Mouse (Mus musculus) erythroblast, embryonic 14.5 days (primary cell): Measurements from ENCODE around the gene Nepro. TPM values are rescaled to one million over a fixed set of nuclear protein-coding genes. Genes with fewer than 3 reads are reported as not detected.

Experiments
- H3K27me3 ChIP-seq: 2 replicates; pipeline ENCODE4 v1.6.1; 2012; ENCODE audit warnings: inconsistent platforms; ENCODE audit not compliant: control insufficient read depth
- H3K36me3 ChIP-seq: 2 replicates; pipeline ENCODE4 v1.6.1; 2012; ENCODE audit warnings: mild to moderate bottlenecking, inconsistent platforms; ENCODE audit not compliant: control insufficient read depth
- H3K4me1 ChIP-seq: 2 replicates; pipeline ENCODE4 v1.6.1; 2012; ENCODE audit warnings: inconsistent platforms; ENCODE audit not compliant: control insufficient read depth
- H3K4me3 ChIP-seq: replicated peaks from 2 replicates; pipeline ENCODE3; 2012; ENCODE audit warnings: moderate library complexity, mild to moderate bottlenecking, inconsistent platforms
- H3K9me3 ChIP-seq: 2 replicates; pipeline ENCODE4 v1.6.1; 2012; ENCODE audit warnings: low read length, inconsistent platforms, mixed read lengths; ENCODE audit not compliant: control insufficient read depth
- GATA1 ChIP-seq: IDR thresholded peaks from 2 replicates; pipeline ENCODE4 v1.6.1; 2012; ENCODE audit warnings: low read length, inconsistent platforms, mixed read lengths
- TAL1 ChIP-seq: IDR thresholded peaks from 3 replicates; pipeline ENCODE4 v1.6.1; 2012; ENCODE audit warnings: low read length, inconsistent platforms, mixed read lengths
- polyA plus RNA-seq: library from polyadenylated mRNA; stranded (reverse); fragments of >175 nt; gene quantifications from 2 replicates; pipeline ENCODE4 v1.2.3, GENCODE M21; 2012

The Nepro gene
- polyA plus RNA-seq, 1 experiment = 0.32 TPM

GRCm38 (mm10) chr16:44772577-44772976, 48.5 kb downstream of the Nepro start:
- no peaks in the 10 kb centered on the region for H3K27me3 ChIP-seq
- no peaks in the 10 kb centered on the region for H3K36me3 ChIP-seq
- H3K9me3 ChIP-seq = no peaks in the 10 kb centered on the region
- TF ChIP-seq GATA1 (no peak), TAL1 (no peak)
- no peak overlapping the region for H3K4me3 ChIP-seq
- peaks cover 3% of the 10 kb centered on the region; the same call in 1 of the 2 replicates for H3K4me1 ChIP-seq

- Histone ChIP-seq H3K27me3 (no peaks in the 10 kb centered on the region), H3K36me3 (no peaks in the 10 kb centered on the region), H3K9me3 (no peaks in the 10 kb centered on the region), H3K4me1 (peaks cover 5% of the 10 kb centered on the region), H3K4me3 (no peak overlapping the region)
- TF ChIP-seq GATA1 = no peak
- TF ChIP-seq TAL1 = no peak
These were observed 49.6 kb downstream of the Nepro start for GRCm38 (mm10) chr16:44773673-44774072.

GRCm38 (mm10) chr16:44774201-44774600, 50.1 kb downstream of the Nepro start:
- Histone ChIP-seq H3K9me3 (no peaks in the 10 kb centered on the region), H3K27me3 (no peaks in the 10 kb centered on the region), H3K36me3 (no peaks in the 10 kb centered on the region), H3K4me1 (peaks cover 9% of the 10 kb centered on the region), H3K4me3 (no peak overlapping the region)
- no peak for TF ChIP-seq TAL1
- TF ChIP-seq GATA1 = no peak

- TF ChIP-seq TAL1 = no peak
- 0 out of 2 replicates have a peak, but pooled peaks have one; percentile 15 for TF ChIP-seq GATA1
- H3K27me3 ChIP-seq = no peaks in the 10 kb centered on the region
- peaks cover 11% of the 10 kb centered on the region for H3K4me1 ChIP-seq
- no peaks in the 10 kb centered on the region for H3K36me3 ChIP-seq
- no peaks in the 10 kb centered on the region for H3K9me3 ChIP-seq
- peak overlapping the region; percentile 46 for H3K4me3 ChIP-seq
These were observed 54.5 kb downstream of the Nepro start for GRCm38 (mm10) chr16:44778538-44779147.

GRCm38 (mm10) chr16:44779494-44779893, 55.4 kb downstream of the Nepro start:
- H3K4me3 ChIP-seq = no peak overlapping the region
- no peaks in the 10 kb centered on the region for H3K36me3 ChIP-seq

GRCm38 (mm10) chr16:44780751-44781150, 56.6 kb downstream of the Nepro start:
- no peak overlapping the region for H3K4me3 ChIP-seq
- H3K36me3 ChIP-seq = no peaks in the 10 kb centered on the region
- H3K27me3 ChIP-seq = no peaks in the 10 kb centered on the region
- peaks cover 11% of the 10 kb centered on the region for H3K4me1 ChIP-seq
- no peaks in the 10 kb centered on the region for H3K9me3 ChIP-seq
- TF ChIP-seq GATA1 (no peak), TAL1 (no peak)

More at GRCm38 (mm10) chr16:44779494-44779893, 55.4 kb downstream of the Nepro start:
- H3K27me3 ChIP-seq = no peaks in the 10 kb centered on the region
- TF ChIP-seq GATA1 (no peak), TAL1 (no peak)
- peaks cover 11% of the 10 kb centered on the region for H3K4me1 ChIP-seq
- H3K9me3 ChIP-seq = no peaks in the 10 kb centered on the region

Other genes starting within 250 kb of the Nepro start
- not detected in 2 replicates for gene Boc, start 165.4 kb upstream of the Nepro start, polyA plus RNA-seq
- 1.4 and 1.5 TPM in 2 replicates for gene Gtpbp8, start 22.1 kb downstream of the Nepro start, polyA plus RNA-seq
- gene Cd200r1, start 41.4 kb downstream of the Nepro start, polyA plus RNA-seq = not detected in 2 replicates
- gene Cd200r4, start 87.4 kb downstream of the Nepro start, polyA plus RNA-seq = not detected in 2 replicates
- not detected in 2 replicates for gene Cd200r2, start 142.8 kb downstream of the Nepro start, polyA plus RNA-seq
- not detected in 2 replicates for gene Cd200r3, start 219.4 kb downstream of the Nepro start, polyA plus RNA-seq